Mouse (Mus musculus) embryo, embryonic 10 days (tissue): ENCODE measurements around the gene B4galnt3.
A peak's percentile ranks its signal among the peaks of the same experiment; 100 is the strongest.

ENCODE experiments used
- DNase-seq: peaks from one replicate; pipeline ENCODE4 v3.0.0-alpha.2; 2015; ENCODE audit warnings: low spot score

The B4galnt3 gene

DNA sequence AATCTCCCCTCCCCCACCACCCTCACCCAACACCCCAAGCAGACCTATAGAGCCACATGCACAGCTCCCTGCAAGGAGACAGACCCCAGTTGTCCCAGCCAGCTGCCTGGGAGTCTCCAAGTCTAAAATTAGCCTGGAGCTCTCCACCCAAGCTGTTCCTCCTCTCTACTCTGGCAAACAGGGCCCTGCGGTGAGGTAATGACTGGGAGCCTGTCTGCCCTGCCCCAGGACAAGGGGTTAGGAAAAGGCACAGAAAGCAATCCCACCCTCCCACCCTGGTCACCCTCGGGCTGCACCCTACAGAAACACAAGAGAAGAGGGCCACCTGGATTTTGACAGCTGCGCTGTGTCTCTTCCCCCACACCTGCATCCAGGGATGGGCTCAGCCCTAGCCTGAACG, 19.5 kb downstream of the B4galnt3 start:
- DNase-seq: no peak

DNA sequence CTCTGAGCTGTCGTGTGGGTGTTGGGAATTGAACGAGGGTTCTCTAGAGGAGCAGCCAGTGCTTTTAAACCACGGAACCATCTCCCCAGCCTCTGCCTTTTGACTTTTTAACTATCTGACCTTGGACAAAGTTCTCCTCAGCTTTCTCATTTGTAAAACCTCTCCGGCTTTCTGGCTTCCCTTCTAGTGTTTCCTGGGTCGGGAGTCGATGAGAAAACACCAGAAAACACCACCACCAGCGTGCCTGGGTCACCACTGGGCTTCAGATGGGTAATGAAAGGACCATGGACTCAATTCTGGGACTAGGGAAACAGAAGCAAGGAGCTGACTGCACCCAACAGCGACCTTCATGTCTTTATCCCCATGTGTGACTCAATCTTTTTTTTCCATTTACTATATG, 20.2 kb downstream of the B4galnt3 start:
- DNase-seq: no peak

DNA sequence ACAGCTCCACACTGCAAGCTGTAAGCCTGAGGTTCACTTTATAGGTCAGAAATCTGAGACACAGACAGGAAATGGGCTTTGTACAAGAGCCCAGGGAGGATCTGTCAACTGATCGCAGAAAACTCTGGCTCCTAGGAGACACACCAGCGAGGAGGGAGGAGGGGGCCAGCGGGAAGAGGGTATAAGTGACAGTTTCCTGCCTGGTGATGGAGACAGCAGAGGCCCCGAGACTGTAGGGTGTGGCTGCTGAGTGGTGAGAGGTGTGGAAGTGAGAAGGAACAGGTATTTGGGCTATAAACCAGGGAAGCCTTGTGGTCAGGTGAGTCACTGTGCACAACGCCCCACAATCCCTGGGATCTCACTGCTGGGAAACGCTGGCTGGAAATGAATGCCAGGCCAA, 30.2 kb downstream of the B4galnt3 start:
- peak; percentile 39 for DNase-seq

- no peak for DNase-seq
Measured at GRCm38 (mm10) chr6:120263608-120264007, 30.8 kb downstream of the B4galnt3 start.

GRCm38 (mm10) chr6:120262886-120263531, 31.4 kb downstream of the B4galnt3 start:
- no peak for DNase-seq

DNA sequence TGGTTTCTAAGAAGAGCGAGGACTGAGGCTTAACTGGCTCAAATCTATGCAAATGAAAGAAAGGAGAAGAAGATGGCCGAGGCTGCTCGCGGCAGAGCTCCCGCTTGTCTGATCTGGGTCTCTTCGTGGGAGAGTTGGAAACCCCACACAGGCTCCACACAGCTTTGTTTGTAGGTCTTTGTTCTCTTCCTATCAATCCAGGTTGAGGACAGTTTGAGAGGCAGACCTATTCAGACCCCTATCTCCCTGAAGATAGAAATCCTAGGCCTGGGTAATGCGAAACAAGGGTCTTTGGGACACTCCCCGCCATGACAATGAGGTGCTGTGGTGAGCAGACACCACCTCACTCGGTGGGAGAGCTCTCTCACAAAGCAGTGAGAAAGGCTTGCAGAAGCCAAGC, 34.9 kb downstream of the B4galnt3 start:
- no peak for DNase-seq

DNA sequence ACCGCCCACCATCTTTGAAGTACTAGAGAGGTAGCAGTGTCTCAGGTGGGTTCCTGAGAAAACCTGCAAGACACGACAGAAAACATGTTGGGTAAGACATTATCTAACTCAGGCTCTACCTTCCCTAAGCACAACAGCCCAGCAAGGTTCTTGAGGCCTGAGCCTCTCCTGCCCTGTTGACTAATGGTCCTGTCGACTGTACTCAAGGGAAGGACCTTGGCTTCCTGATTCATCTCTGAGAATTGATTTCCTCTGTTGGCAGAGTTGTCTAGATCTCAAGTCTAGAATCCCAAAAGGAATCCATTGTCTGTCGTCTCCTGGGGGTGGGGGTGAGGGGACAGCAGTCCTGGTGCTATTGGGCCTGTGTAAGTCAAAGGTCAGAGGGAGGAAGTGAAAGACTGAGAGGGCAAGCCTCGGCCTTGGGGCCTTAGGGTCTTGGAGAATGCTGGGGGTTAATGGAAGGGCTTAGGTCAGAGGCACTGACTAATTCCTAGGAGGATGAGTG, 37.9 kb downstream of the B4galnt3 start:
- DNase-seq: no peak

- no peak for DNase-seq
Measured at GRCm38 (mm10) chr6:120255701-120256100, 38.7 kb downstream of the B4galnt3 start.

DNA sequence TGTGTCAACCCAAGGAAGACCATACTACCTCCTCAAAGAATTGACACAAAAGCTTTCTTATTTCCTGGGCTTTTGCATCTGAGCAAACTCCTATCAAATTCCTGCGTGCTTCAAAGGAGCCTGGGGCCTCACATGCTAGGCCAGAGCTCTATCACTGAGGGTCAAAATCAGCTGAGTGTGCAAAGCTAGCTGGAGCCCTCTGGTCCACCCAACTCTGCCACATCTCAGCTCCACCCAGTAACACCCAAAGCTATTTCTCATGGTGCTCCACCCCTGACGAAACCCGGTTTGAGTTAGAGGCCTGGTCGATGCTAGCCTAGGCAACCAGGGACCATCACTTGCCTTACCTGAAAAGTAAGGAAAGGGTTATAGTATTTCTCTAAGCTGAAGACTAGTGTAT, 39.2 kb downstream of the B4galnt3 start:
- DNase-seq: no peak

DNA sequence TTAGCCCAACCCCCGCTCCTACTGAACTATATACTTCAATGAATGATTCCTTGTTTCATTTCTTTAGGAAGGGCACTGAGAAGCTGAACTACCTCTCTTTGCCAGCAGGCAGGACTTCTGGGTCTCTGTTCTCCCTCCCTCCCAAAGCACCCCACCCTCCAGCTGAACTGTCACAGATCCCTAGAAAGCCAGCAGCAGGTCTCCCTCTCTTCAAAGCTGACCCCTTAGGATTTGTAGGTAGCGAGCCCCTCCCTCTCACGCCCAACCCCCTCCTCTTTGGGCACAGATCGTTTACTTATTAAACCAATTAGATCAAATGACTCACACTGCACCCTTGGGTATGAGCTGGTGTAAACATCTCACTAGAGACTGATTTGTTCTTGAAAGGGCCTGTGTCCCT, 39.7 kb downstream of the B4galnt3 start:
- no peak for DNase-seq

DNA sequence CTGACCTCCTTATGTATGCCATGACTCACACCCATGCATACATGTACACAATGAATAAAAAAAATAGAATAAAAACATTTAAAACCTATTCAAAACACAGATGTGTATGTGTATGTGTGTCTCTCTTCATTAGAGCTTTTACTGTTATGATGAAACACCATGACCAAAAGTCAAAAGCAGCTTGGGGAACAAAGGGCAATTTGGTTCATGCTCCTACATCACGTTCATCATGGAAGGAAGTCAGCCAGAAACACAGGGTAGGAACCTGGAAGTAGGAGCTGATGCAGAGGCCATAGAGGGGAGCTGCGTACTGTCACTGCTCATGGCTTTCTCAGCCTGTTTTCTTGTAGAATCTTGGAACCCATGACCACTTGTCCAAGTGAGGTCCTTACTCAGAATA, 41.6 kb downstream of the B4galnt3 start:
- DNase-seq: no peak

GRCm38 (mm10) chr6:120251010-120251409, 43.3 kb downstream of the B4galnt3 start:
- DNase-seq: no peak

DNA sequence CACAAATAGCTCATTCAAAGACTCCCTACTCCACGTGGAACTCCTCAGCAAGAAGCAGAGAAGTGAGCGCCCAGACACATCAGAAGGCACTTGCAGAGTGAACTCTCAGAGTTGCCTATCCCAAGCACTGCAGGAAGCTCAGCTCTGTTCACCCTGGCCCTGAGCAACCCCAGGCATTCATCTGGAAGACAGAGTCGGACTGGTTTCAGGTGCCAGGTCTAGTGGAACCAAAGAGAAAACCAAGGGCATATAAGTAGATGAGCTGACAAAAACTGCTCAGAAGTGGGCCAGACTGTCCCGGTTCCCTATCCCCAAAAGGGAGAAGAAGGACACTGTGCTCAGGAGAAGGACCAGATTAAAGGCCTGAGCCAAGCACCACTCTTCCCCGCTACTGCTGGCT, 44.5 kb downstream of the B4galnt3 start:
- no peak for DNase-seq

- DNase-seq: no peak
Measured at GRCm38 (mm10) chr6:120246676-120247075, 47.7 kb downstream of the B4galnt3 start.

DNA sequence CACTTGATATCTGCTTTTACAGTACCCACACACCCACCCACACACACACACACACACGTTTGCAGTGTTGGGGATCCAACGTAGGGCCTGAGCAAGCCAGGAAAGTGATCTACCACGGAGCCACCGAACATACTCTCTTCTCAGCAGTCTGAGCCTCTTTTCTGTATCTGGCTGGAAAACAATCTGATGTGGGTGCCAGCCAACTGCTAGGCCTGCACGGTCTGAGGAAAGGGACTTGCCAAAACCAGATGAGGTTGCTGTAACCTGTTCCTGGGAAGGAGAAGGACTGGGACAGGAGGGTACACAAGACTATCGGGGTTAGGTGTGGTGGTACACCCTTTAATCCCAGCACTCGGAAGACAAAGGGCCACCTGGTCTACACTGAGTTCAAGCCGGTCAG, 51.1 kb downstream of the B4galnt3 start:
- no peak for DNase-seq

- DNase-seq: no peak
Measured at GRCm38 (mm10) chr6:120242530-120242929, 51.8 kb downstream of the B4galnt3 start.

DNA sequence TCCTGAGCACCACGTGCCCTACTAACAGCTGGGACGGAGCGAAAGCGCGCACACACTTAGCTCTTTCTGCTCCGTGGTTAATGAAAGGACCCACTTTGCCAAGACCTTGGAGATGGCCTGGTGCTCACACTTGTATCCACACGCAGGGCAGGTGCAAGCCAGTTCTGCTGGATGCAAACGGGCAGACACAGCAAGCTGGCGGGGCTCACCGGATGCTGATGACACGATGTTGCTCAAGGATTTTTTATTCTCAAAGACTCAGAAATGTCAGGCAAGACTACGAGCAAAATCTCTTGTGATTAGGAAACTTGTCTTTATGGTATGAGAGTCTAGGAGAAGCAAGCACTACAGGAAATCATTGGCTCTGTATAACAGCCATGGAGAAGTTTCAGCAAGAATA, 52.9 kb downstream of the B4galnt3 start:
- no peak for DNase-seq

DNA sequence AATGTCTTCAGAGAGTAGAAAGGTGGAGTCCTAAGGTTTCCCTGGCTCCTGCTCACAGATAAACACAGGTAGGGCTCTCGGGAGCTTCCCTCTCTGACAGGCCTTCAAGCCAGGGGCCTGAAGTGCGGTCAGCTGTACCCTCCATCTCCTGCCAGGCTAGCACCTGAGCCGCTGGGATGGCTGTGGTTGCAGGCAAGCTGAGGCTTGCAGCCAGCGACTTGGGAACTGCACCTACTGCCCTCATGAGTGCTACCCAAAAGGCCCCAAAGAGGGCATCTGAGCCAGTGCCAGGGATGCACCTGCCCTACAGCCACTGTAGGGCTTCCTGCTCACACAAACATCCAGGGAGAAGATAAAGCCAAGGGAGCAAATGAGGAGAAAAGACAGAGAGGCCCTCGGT, 53.9 kb downstream of the B4galnt3 start:
- DNase-seq: no peak

DNA sequence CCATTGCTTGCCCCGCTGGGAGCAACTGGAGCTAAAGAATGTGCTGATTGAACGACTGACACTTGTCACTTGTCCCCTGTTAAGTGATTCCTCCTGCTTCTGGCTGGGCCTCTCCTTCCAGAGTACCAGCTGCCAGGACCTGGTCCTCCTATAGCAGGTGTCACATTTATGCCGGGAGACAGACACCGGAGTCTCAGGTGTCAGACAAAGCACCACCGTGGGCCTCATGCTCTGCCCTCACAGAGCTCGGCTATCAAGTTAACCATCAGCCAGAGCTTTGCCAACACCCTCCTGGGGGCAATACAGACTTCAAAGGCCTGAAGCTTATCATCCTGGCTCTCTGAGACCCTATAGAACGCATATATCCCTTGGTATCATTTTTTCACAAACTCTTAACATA, 58.5 kb downstream of the B4galnt3 start:
- no peak for DNase-seq

DNA sequence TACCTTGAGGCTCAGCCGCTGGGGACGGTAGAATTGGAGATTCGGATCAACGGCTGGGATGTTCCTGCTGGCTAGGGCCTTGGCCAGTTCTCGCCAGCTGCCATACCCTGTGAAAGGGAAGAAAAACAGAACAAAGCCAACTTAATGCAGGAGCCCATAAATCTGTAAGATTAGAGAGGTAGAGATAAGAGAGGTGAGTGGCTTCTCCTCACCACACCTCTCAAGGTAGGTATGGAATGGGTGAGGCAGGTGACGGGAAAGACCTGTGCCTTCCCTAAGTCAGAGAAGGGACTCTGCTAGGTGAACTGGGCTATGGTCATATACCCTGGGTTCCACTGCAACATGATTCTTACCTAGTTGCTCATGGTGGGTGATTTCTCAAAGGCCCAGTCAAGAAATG, 61.5 kb downstream of the B4galnt3 start:
- DNase-seq: no peak

DNA sequence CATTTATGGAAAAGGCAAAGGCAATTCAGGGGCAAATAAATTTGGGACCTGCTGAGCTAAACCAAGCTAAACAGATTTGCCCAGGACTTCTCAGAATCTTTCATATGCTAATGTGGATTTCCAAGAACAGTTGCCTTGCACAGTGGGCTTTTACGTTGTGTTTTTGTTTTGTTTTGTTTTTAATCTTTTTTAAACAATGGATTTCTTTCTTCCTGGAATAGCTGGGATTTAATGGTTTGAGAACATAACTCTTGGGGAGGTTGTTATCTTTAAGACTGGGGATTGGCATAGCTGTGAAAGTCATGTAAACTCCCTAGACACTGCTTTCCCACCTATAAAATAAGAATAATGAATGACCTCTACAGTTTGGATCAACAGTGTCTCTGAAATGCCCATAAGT, 63.9 kb downstream of the B4galnt3 start:
- no peak for DNase-seq

DNA sequence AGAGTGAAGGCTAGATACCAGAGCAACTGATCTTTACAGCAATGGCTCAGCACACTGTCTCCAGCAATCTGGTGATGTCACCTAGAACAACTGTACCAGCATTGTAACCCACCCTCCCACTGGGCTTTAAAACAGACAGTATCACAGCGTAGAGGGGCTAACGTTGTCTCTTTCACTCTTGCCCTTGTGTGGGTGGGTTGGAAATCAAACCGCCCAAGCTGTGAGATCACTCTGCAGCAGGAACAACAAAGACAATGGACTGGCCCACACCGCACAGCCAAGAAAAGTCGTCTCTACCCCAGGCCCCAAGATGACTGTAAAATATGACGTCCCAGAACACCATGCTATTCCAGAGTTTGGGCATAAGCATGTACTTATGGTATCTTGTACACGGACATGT, 64.6 kb downstream of the B4galnt3 start:
- no peak for DNase-seq

DNA sequence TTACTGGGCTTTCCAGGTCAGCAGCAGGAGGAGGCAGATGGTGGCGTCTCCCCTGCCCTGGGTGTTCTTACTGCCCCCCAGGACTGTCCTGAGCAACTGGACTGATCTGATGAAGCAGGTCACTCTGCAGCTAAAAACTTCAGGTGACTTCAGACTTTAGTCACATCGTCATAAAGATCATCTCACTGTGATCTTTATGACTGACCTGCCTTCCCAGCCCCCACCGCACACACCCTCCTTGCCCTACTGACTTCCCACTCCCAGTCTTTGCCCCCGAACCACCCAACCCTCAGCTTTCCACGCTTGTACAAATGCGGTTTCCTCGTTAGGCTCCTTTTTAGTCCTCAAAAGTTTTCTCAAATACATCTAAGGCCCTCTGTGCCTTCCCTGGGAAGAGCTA, 67.3 kb downstream of the B4galnt3 start:
- DNase-seq: no peak

DNA sequence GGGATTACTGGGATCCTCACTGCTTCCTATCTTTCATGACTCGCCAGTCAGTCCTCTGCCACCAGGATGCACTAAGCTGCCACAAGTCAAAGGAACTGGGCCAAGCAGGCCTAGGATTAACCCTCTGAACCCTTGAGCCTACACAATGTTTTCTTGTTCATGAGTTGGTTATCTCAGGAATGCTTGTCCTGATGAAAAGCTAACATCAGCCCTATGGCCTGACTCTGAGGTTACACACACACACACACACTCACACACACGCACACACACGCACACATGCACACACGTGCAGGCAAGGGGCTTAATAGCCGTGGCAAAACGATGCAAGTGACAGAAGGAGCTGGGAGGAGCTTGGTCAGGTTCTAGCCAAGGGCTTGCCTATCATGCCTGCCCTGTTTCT, 69.0 kb downstream of the B4galnt3 start:
- DNase-seq: no peak

- peak; percentile 90 for DNase-seq
Measured at GRCm38 (mm10) chr6:120222669-120223068, 71.7 kb downstream of the B4galnt3 start.
